ENCODE assay signal across 11 mouse cellular contexts in genomic region chr12:55415255-55415654, GRCm38 (mm10).
"Had no signal": no experiment of that assay in that cellular context is flagged by ENCODE, and none has a peak within 500 bp of the region (broad histone marks: within the 10 kb centered on the region; RNA-seq: fewer than 3 reads in every experiment).

No protein-coding gene starts in this region.

- DNase-seq: layer of hippocampus, postnatal 36 days; lung, adult 2 months; lung, postnatal 14 days; lung, postnatal 4 days; midbrain, embryonic 14.5 days; thymus, adult 18-20 months; thymus, postnatal 36 days had no signal

- H3K9ac ChIP-seq: liver, embryonic 14.5 days had no signal

- ATAC-seq: inflammation-experienced regulatory T-cells, adult 6 months had no signal

- H3K4me2 ChIP-seq: midbrain, embryonic 11.5 days had no signal

- H3K4me3 ChIP-seq: left cerebral cortex, adult 2 months had no signal

- H3K27ac ChIP-seq: left cerebral cortex, adult 2 months; liver, embryonic 14.5 days had no signal
